Comparison of ENCODE assay signal across 24 mouse cellular contexts in the genomic region with DNA sequence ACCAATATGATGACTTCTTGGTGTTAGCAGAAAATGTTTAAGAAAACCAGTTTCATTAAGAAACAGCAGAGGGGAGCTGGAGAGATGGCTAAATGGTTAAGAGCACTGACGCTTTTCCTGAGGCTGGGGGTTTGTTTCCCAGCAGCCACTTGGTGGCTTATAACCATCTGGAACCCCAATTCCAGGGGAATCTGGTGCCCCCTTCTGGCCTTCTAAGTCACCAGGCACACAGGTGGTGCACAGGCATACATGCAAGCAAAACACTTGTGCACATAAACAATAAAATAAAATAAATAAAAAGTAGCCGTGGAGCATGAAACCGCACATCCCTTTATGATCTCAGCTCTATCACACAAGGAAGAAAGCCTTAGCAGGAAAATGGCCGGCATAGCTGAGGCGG. TPM values are rescaled to one million over a fixed set of nuclear protein-coding genes. Genes with fewer than 3 reads are reported as not detected.
DNase-seq lines count a peak whose midpoint lies in the region; ATAC-seq and TF ChIP-seq lines count a peak whose summit lies in the region.
"Had no signal": no experiment of that assay in that cellular context is flagged by ENCODE, and none has a peak within 500 bp of the region (broad histone marks: within the 10 kb centered on the region; RNA-seq: fewer than 3 reads in every experiment).

No protein-coding gene starts in this region.

- TF ChIP-seq EP300 in lung, postnatal 0 days (IDR thresholded peaks at IDR 0.05), result no peak
- no peak for TF ChIP-seq EP300 in stomach, postnatal 0 days (optimal IDR thresholded peaks at IDR 0.05)

- no peak for TF ChIP-seq POLR2A in kidney, adult 2 months (IDR thresholded peaks at IDR 0.05; ENCODE audit: low read depth, low read length)

- peaks cover 13% of the 10 kb centered on the region for H3K27me3 ChIP-seq in forebrain, postnatal 0 days (ENCODE audit: insufficient read depth, low read length)
- peaks cover 20% of the 10 kb centered on the region for H3K27me3 ChIP-seq in forebrain, embryonic 14.5 days (replicated peaks; ENCODE audit: control insufficient read depth, insufficient read depth, low read length)
- H3K27me3 ChIP-seq in kidney, adult 2 months (replicated peaks; ENCODE audit: control insufficient read depth, insufficient read depth, low read length), result no peaks in the 10 kb centered on the region
- H3K27me3 ChIP-seq in lung, postnatal 0 days (replicated peaks; ENCODE audit: insufficient read depth, low read length), result peaks cover 23% of the 10 kb centered on the region; the same call in 1 of the 2 replicates
- no peaks in the 10 kb centered on the region for H3K27me3 ChIP-seq in stomach, postnatal 0 days (ENCODE audit: control insufficient read depth, insufficient read depth, low read length)

- no peak for ATAC-seq in forebrain, postnatal 0 days
- no peak for ATAC-seq in forebrain, embryonic 14.5 days
- ATAC-seq in lung, postnatal 0 days, result no peak
- no peak for ATAC-seq in stomach, postnatal 0 days (ENCODE audit: low FRiP score, low TSS enrichment)
- ATAC-seq: forebrain, embryonic 13.5 days had no signal

- no peak overlapping the region for H3K9ac ChIP-seq in forebrain, postnatal 0 days
- H3K9ac ChIP-seq in forebrain, embryonic 14.5 days (ENCODE audit: low read length), result no peak overlapping the region
- no peak overlapping the region for H3K9ac ChIP-seq in lung, postnatal 0 days (replicated peaks; ENCODE audit: low read depth)
- no peak overlapping the region for H3K9ac ChIP-seq in stomach, postnatal 0 days (ENCODE audit: low read length)
- H3K9ac ChIP-seq: forebrain, embryonic 13.5 days; heart, embryonic 13.5 days; kidney, embryonic 15.5 days; neural tube, embryonic 12.5 days had no signal

- no peaks in the 10 kb centered on the region for H3K4me1 ChIP-seq in forebrain, postnatal 0 days (ENCODE audit: insufficient read depth)
- peaks cover 4% of the 10 kb centered on the region; the same call in 1 of the 2 replicates for H3K4me1 ChIP-seq in forebrain, embryonic 14.5 days (ENCODE audit: control insufficient read depth, insufficient read depth, low read length)
- peaks cover 3% of the 10 kb centered on the region; the same call in 1 of the 2 replicates for H3K4me1 ChIP-seq in kidney, adult 2 months (ENCODE audit: control insufficient read depth, insufficient read depth, low read length)
- H3K4me1 ChIP-seq in lung, postnatal 0 days (ENCODE audit: insufficient read depth, low read depth, low read length), result 0 out of 2 replicates have a peak, but pooled peaks cover 10% of the 10 kb centered on the region
- H3K4me1 ChIP-seq in stomach, postnatal 0 days (replicated peaks; ENCODE audit: control insufficient read depth, insufficient read depth), result peaks cover 4% of the 10 kb centered on the region; the same call in 1 of the 2 replicates

- DNase-seq in forebrain, postnatal 0 days, result peak; percentile 24
- no peak for DNase-seq in forebrain, embryonic 14.5 days (ENCODE audit: low spot score)
- DNase-seq in kidney, adult 2 months, result no peak
- no peak for DNase-seq in kidney, postnatal 14 days
- no peak for DNase-seq in lung, postnatal 0 days (ENCODE audit: low spot score)
- no peak for DNase-seq in lung, postnatal 10 days
- DNase-seq in stomach, postnatal 0 days (ENCODE audit: low spot score), result no peak
- DNase-seq in urinary bladder, postnatal 36 days (ENCODE audit: low spot score in 2 of 2), result no peak
- DNase-seq: adrenal gland, adult 8-10 months; cerebellum, adult 2 months; heart, postnatal 10 days; kidney, adult 11 months; kidney, postnatal 36 days; liver; midbrain, embryonic 14.5 days; right cerebral cortex, adult 18-20 months; right cerebral cortex, postnatal 4 days; thymus, adult 2 months; thymus, postnatal 36 days had no signal

- TF ChIP-seq CTCF in forebrain, postnatal 0 days (IDR thresholded peaks at IDR 0.05; ENCODE audit: low read depth), result peak; percentile 43; the same call in 1 of the 2 replicates
- 0 out of 2 replicates have a peak, but pooled peaks have one; percentile 5 for TF ChIP-seq CTCF in kidney, adult 2 months (conservative IDR thresholded peaks at IDR 0.05; ENCODE audit: insufficient read depth, insufficient read length, low read depth, low read length)
- TF ChIP-seq CTCF in lung, postnatal 0 days (IDR thresholded peaks at IDR 0.05), result 0 out of 2 replicates have a peak, but pooled peaks have one; percentile 7
- peak; percentile 35 for TF ChIP-seq CTCF in stomach, postnatal 0 days (IDR thresholded peaks at IDR 0.05; ENCODE audit: low read depth)

- H3K4me3 ChIP-seq in forebrain, postnatal 0 days (ENCODE audit: low read depth, low read length), result no peak overlapping the region
- no peak overlapping the region for H3K4me3 ChIP-seq in forebrain, embryonic 14.5 days (ENCODE audit: low read depth, low read length)
- H3K4me3 ChIP-seq in kidney, adult 2 months (ENCODE audit: insufficient read depth, low read depth, low read length), result no peak overlapping the region
- no peak overlapping the region for H3K4me3 ChIP-seq in lung, postnatal 0 days (ENCODE audit: low read depth, low read length)
- no peak overlapping the region for H3K4me3 ChIP-seq in stomach, postnatal 0 days (ENCODE audit: low read depth, low read length)
- H3K4me3 ChIP-seq: forebrain, embryonic 13.5 days; heart, embryonic 13.5 days; kidney, embryonic 15.5 days; myocyte; neural tube, embryonic 12.5 days had no signal

- no peak overlapping the region for H3K4me2 ChIP-seq in forebrain, postnatal 0 days (ENCODE audit: low read depth)
- no peak overlapping the region for H3K4me2 ChIP-seq in forebrain, embryonic 14.5 days (ENCODE audit: low read length)
- H3K4me2 ChIP-seq in lung, postnatal 0 days (replicated peaks; ENCODE audit: low read depth, low read length), result no peak overlapping the region
- H3K4me2 ChIP-seq in stomach, postnatal 0 days (replicated peaks; ENCODE audit: low read depth), result no peak overlapping the region
- H3K4me2 ChIP-seq: forebrain, embryonic 13.5 days; heart, embryonic 13.5 days; kidney, embryonic 15.5 days; neural tube, embryonic 12.5 days had no signal

- H3K27ac ChIP-seq in forebrain, postnatal 0 days (ENCODE audit: low read depth, low read length), result no peak overlapping the region
- no peak overlapping the region for H3K27ac ChIP-seq in forebrain, embryonic 14.5 days (ENCODE audit: low read depth, low read length)
- H3K27ac ChIP-seq in kidney, adult 2 months (ENCODE audit: insufficient read depth, low read depth, low read length), result no peak overlapping the region
- no peak overlapping the region for H3K27ac ChIP-seq in lung, postnatal 0 days (ENCODE audit: low read length)
- no peak overlapping the region for H3K27ac ChIP-seq in stomach, postnatal 0 days (replicated peaks)
- H3K27ac ChIP-seq: forebrain, embryonic 13.5 days; heart, embryonic 13.5 days; kidney, embryonic 15.5 days; neural tube, embryonic 12.5 days had no signal

- no peaks in the 10 kb centered on the region for H3K9me3 ChIP-seq in forebrain, postnatal 0 days (ENCODE audit: low read length)
- no peaks in the 10 kb centered on the region for H3K9me3 ChIP-seq in forebrain, embryonic 14.5 days (replicated peaks; ENCODE audit: control insufficient read depth, low read length)
- H3K9me3 ChIP-seq in lung, postnatal 0 days (ENCODE audit: low read length), result no peaks in the 10 kb centered on the region
- H3K9me3 ChIP-seq in stomach, postnatal 0 days (ENCODE audit: control insufficient read depth, low read length), result no peaks in the 10 kb centered on the region
- H3K9me3 ChIP-seq: forebrain, embryonic 13.5 days; heart, embryonic 13.5 days; kidney, embryonic 15.5 days; neural tube, embryonic 12.5 days had no signal

- H3K36me3 ChIP-seq in forebrain, postnatal 0 days (ENCODE audit: insufficient read depth), result no peaks in the 10 kb centered on the region
- H3K36me3 ChIP-seq in forebrain, embryonic 14.5 days (ENCODE audit: control insufficient read depth, insufficient read depth, low read length), result no peaks in the 10 kb centered on the region
- H3K36me3 ChIP-seq in kidney, adult 2 months (ENCODE audit: control insufficient read depth, insufficient read depth, low read length), result no peaks in the 10 kb centered on the region
- no peaks in the 10 kb centered on the region for H3K36me3 ChIP-seq in lung, postnatal 0 days (ENCODE audit: insufficient read depth, low read length)
- H3K36me3 ChIP-seq in stomach, postnatal 0 days (ENCODE audit: control insufficient read depth, insufficient read depth, low read length), result no peaks in the 10 kb centered on the region
- H3K36me3 ChIP-seq: heart, embryonic 13.5 days; kidney, embryonic 15.5 days; neural tube, embryonic 12.5 days had no signal

- 75% methylated on average over 5 of the region's 5 CpGs for WGBS in forebrain, postnatal 0 days
- 75% methylated on average over 5 of the region's 5 CpGs for WGBS in forebrain, embryonic 14.5 days
- WGBS in kidney, adult 2 months, result 85% methylated on average over 5 of the region's 5 CpGs
- WGBS in lung, postnatal 0 days, result 66% methylated on average over 5 of the region's 5 CpGs
- WGBS in stomach, postnatal 0 days, result 75% methylated on average over 5 of the region's 5 CpGs

RNA-seq across cellular contexts. Expression of gene Ablim2, which starts 3.6 kb away (rescaled TPM):
- total RNA-seq in forebrain, postnatal 0 days (2014; rRNA removed), result 20.6 and 21.8 TPM in 2 replicates
- polyA plus RNA-seq in forebrain, postnatal 0 days (2015; fragmentation: Nextera tagmentation; extraction: Ambion mirVana), result 13.2 and 18.2 TPM in 2 replicates
- polyA plus RNA-seq in forebrain, embryonic 14.5 days (2014; fragmentation: Nextera tagmentation; extraction: Ambion mirVana), result 4.7 and 7.4 TPM in 2 replicates
- 5.8 and 7.5 TPM in 2 replicates for polyA plus RNA-seq in kidney, adult 2 months (2012; rRNA removed)
- polyA plus RNA-seq in lung, postnatal 0 days (2015; fragmentation: Nextera tagmentation; extraction: Ambion mirVana), result 0.74 and 0.75 TPM in 2 replicates
- polyA plus RNA-seq in stomach, postnatal 0 days (2015; fragmentation: Nextera tagmentation; extraction: Ambion mirVana), result 1.3 and 1.5 TPM in 2 replicates

RNA-seq across cellular contexts. Expression of gene Sh3tc1, which starts 21.5 kb away (rescaled TPM):
- 1.8 and 2.8 TPM in 2 replicates for total RNA-seq in forebrain, postnatal 0 days (2014; rRNA removed)
- polyA plus RNA-seq in forebrain, postnatal 0 days (2015; fragmentation: Nextera tagmentation; extraction: Ambion mirVana), result 0.99 and 1.2 TPM in 2 replicates
- polyA plus RNA-seq in forebrain, embryonic 14.5 days (2014; fragmentation: Nextera tagmentation; extraction: Ambion mirVana), result 1.3 and 2.2 TPM in 2 replicates
- polyA plus RNA-seq in kidney, adult 2 months (2012; rRNA removed), result 35.1 and 40.1 TPM in 2 replicates
- 21.1 and 22.9 TPM in 2 replicates for polyA plus RNA-seq in lung, postnatal 0 days (2015; fragmentation: Nextera tagmentation; extraction: Ambion mirVana)
- 2.8 and 3.2 TPM in 2 replicates for polyA plus RNA-seq in stomach, postnatal 0 days (2015; fragmentation: Nextera tagmentation; extraction: Ambion mirVana)
